In genomic region chr6:11948100-11948499, GRCm38 (mm10) we compare ENCODE assay signal across 21 mouse cellular contexts. TPM values are rescaled to one million over a fixed set of nuclear protein-coding genes. Genes with fewer than 3 reads are reported as not detected.
A peak's percentile ranks its signal among the peaks of the same experiment; 100 is the strongest.
DNase-seq lines count a peak whose midpoint lies in the region; ATAC-seq and TF ChIP-seq lines count a peak whose summit lies in the region.
"Had no signal": no experiment of that assay in that cellular context is flagged by ENCODE, and none has a peak within 500 bp of the region (broad histone marks: within the 10 kb centered on the region; RNA-seq: fewer than 3 reads in every experiment).

No protein-coding gene starts in this region.

- peak; percentile 58 for TF ChIP-seq EP300 in MEL (IDR thresholded peaks at IDR 0.05; ENCODE audit: low read depth in 1 of 2, low read length in 2 of 2)
- no peak for TF ChIP-seq EP300 in lung, postnatal 0 days (IDR thresholded peaks at IDR 0.05)

- H3K27ac ChIP-seq in MEL (ENCODE audit: control insufficient read depth, low read depth, low read length): peak overlapping the region; percentile 82
- peak overlapping the region; percentile 58 for H3K27ac ChIP-seq in liver, embryonic 13.5 days
- no peak overlapping the region for H3K27ac ChIP-seq in midbrain, embryonic 14.5 days (replicated peaks; ENCODE audit: low read depth, low read length)
- no peak overlapping the region for H3K27ac ChIP-seq in lung, postnatal 0 days (ENCODE audit: low read length)
- no peak overlapping the region for H3K27ac ChIP-seq in heart, embryonic 10.5 days
- H3K27ac ChIP-seq: embryonic facial prominence, embryonic 12.5 days; forebrain, embryonic 15.5 days; heart, embryonic 13.5 days; hindbrain, embryonic 15.5 days; kidney, embryonic 15.5 days had no signal

- H3K79me2 ChIP-seq in MEL (ENCODE audit: control insufficient read depth, insufficient read depth, low read length, poor library complexity): peaks cover 10% of the 10 kb centered on the region

- no peak overlapping the region for H3K4me3 ChIP-seq in MEL (ENCODE audit: control insufficient read depth in 1 of 2, insufficient read depth in 1 of 2, low read depth in 2 of 2, low read length in 2 of 2)
- H3K4me3 ChIP-seq in liver, embryonic 13.5 days (replicated peaks): no peak overlapping the region
- H3K4me3 ChIP-seq in midbrain, embryonic 14.5 days (replicated peaks; ENCODE audit: low read depth, low read length): no peak overlapping the region
- no peak overlapping the region for H3K4me3 ChIP-seq in lung, postnatal 0 days (ENCODE audit: low read depth, low read length)
- H3K4me3 ChIP-seq in heart, embryonic 10.5 days: no peak overlapping the region
- H3K4me3 ChIP-seq: embryonic facial prominence, embryonic 12.5 days; forebrain, embryonic 15.5 days; heart, embryonic 13.5 days; hindbrain, embryonic 15.5 days; kidney, embryonic 15.5 days had no signal

- H3K27me3 ChIP-seq in MEL (ENCODE audit: control insufficient read depth in 1 of 2, insufficient read depth in 2 of 2, low read length in 2 of 2): no peaks in the 10 kb centered on the region
- no peaks in the 10 kb centered on the region for H3K27me3 ChIP-seq in liver, embryonic 13.5 days
- H3K27me3 ChIP-seq in midbrain, embryonic 14.5 days (ENCODE audit: control insufficient read depth, insufficient read depth, low read length): no peaks in the 10 kb centered on the region
- H3K27me3 ChIP-seq in lung, postnatal 0 days (replicated peaks; ENCODE audit: insufficient read depth, low read length): no peaks in the 10 kb centered on the region
- no peaks in the 10 kb centered on the region for H3K27me3 ChIP-seq in heart, embryonic 10.5 days (ENCODE audit: insufficient read depth, poor library complexity, severe bottlenecking)
- H3K27me3 ChIP-seq: embryonic facial prominence, embryonic 12.5 days; forebrain, embryonic 15.5 days; heart, embryonic 13.5 days; hindbrain, embryonic 15.5 days; kidney, embryonic 15.5 days had no signal

- WGBS in liver, embryonic 13.5 days (ENCODE audit: insufficient replicate concordance): 7% methylated on average over 1 of the region's 1 CpGs
- WGBS in midbrain, embryonic 14.5 days: 78% methylated on average over 1 of the region's 1 CpGs
- WGBS in lung, postnatal 0 days: 92% methylated on average over 1 of the region's 1 CpGs
- WGBS in heart, embryonic 10.5 days: 91% methylated on average over 1 of the region's 1 CpGs

- H3K36me3 ChIP-seq in MEL (ENCODE audit: control insufficient read depth in 1 of 2, insufficient read depth in 2 of 2, low read length in 2 of 2): peaks cover 9 to 48% of the 10 kb centered on the region in 2 experiments
- H3K36me3 ChIP-seq in liver, embryonic 13.5 days: peaks cover 15% of the 10 kb centered on the region
- H3K36me3 ChIP-seq in midbrain, embryonic 14.5 days (ENCODE audit: control insufficient read depth, insufficient read depth, low read length): peaks cover 15% of the 10 kb centered on the region
- peaks cover 4% of the 10 kb centered on the region; the same call in 1 of the 2 replicates for H3K36me3 ChIP-seq in lung, postnatal 0 days (ENCODE audit: insufficient read depth, low read length)
- peaks cover 31% of the 10 kb centered on the region for H3K36me3 ChIP-seq in heart, embryonic 10.5 days
- H3K36me3 ChIP-seq: hindbrain, embryonic 15.5 days had no signal

- TF ChIP-seq RAD21 in MEL (IDR thresholded peaks at IDR 0.05; ENCODE audit: low read depth, low read length): no peak

- H3K4me1 ChIP-seq in MEL (ENCODE audit: control insufficient read depth in 1 of 2, insufficient read depth in 2 of 2, low read length in 2 of 2): peaks cover 20 to 22% of the 10 kb centered on the region in 2 experiments
- H3K4me1 ChIP-seq in liver, embryonic 13.5 days (replicated peaks): peaks cover 32% of the 10 kb centered on the region
- no peaks in the 10 kb centered on the region for H3K4me1 ChIP-seq in midbrain, embryonic 14.5 days (ENCODE audit: control insufficient read depth, insufficient read depth, low read length)
- no peaks in the 10 kb centered on the region for H3K4me1 ChIP-seq in lung, postnatal 0 days (ENCODE audit: insufficient read depth, low read depth, low read length)
- H3K4me1 ChIP-seq in heart, embryonic 10.5 days: no peaks in the 10 kb centered on the region; the same call in 1 of the 2 replicates
- H3K4me1 ChIP-seq: embryonic facial prominence, embryonic 12.5 days; forebrain, embryonic 15.5 days; hindbrain, embryonic 15.5 days; kidney, embryonic 15.5 days had no signal

- peak; percentile 53; the same call in 1 of the 2 replicates for ATAC-seq in erythroblast, adult 5-6 weeks (replicated peaks; ENCODE audit: low FRiP score, poor library complexity, severe bottlenecking)
- peak; percentile 91 for ATAC-seq in liver, embryonic 13.5 days (ENCODE audit: low read depth)
- ATAC-seq in midbrain, embryonic 14.5 days (ENCODE audit: low FRiP score, low TSS enrichment): no peak
- ATAC-seq in lung, postnatal 0 days: no peak
- ATAC-seq: forebrain, embryonic 15.5 days; intestine, embryonic 16.5 days; midbrain, embryonic 16.5 days had no signal

- no peak for TF ChIP-seq CTCF in MEL (IDR thresholded peaks at IDR 0.05 in 2 of 3, conservative IDR thresholded peaks at IDR 0.05 in 1 of 3; ENCODE audit: control insufficient read depth in 1 of 3, insufficient read depth in 1 of 3, low read depth in 2 of 3, low read length in 3 of 3, poor library complexity in 1 of 3, severe bottlenecking in 1 of 3)
- TF ChIP-seq CTCF in lung, postnatal 0 days (IDR thresholded peaks at IDR 0.05): no peak

- no peak for TF ChIP-seq POLR2A in MEL (IDR thresholded peaks at IDR 0.05; ENCODE audit: control insufficient read depth in 1 of 2, insufficient read depth in 1 of 2, low read depth in 1 of 2, low read length in 2 of 2, poor library complexity in 1 of 2)

- no peaks in the 10 kb centered on the region for H3K9me3 ChIP-seq in MEL (replicated peaks; ENCODE audit: insufficient read depth, low read length)
- no peaks in the 10 kb centered on the region for H3K9me3 ChIP-seq in liver, embryonic 13.5 days (replicated peaks)
- no peaks in the 10 kb centered on the region for H3K9me3 ChIP-seq in midbrain, embryonic 14.5 days (ENCODE audit: control insufficient read depth, low read length)
- H3K9me3 ChIP-seq in lung, postnatal 0 days (ENCODE audit: low read length): no peaks in the 10 kb centered on the region
- H3K9me3 ChIP-seq in heart, embryonic 10.5 days: no peaks in the 10 kb centered on the region
- H3K9me3 ChIP-seq: embryonic facial prominence, embryonic 12.5 days; forebrain, embryonic 15.5 days; heart, embryonic 13.5 days; hindbrain, embryonic 15.5 days; kidney, embryonic 15.5 days had no signal

- no peak overlapping the region for H3K9ac ChIP-seq in MEL (ENCODE audit: control insufficient read depth, low read depth, low read length, poor library complexity, severe bottlenecking)
- H3K9ac ChIP-seq in liver, embryonic 13.5 days: no peak overlapping the region
- H3K9ac ChIP-seq in midbrain, embryonic 14.5 days (replicated peaks; ENCODE audit: low read length): no peak overlapping the region
- no peak overlapping the region for H3K9ac ChIP-seq in lung, postnatal 0 days (replicated peaks; ENCODE audit: low read depth)
- H3K9ac ChIP-seq: embryonic facial prominence, embryonic 12.5 days; forebrain, embryonic 15.5 days; heart, embryonic 13.5 days; hindbrain, embryonic 15.5 days; kidney, embryonic 15.5 days had no signal

- DNase-seq in 416B (ENCODE audit: low read depth): peak; percentile 48
- peak; percentile 87 for DNase-seq in MEL (ENCODE audit: low read depth, low spot score)
- DNase-seq in liver, embryonic 13.5 days: peak; percentile 18
- no peak for DNase-seq in midbrain, embryonic 14.5 days
- DNase-seq in layer of hippocampus, adult 11-12 months (ENCODE audit: low spot score): no peak
- no peak for DNase-seq in lung, postnatal 0 days (ENCODE audit: low spot score)
- DNase-seq in heart, embryonic 10.5 days (ENCODE audit: low spot score): no peak
- DNase-seq: adrenal gland, postnatal 36 days; cerebellum, adult 9-11 months; gastrocnemius, postnatal 36 days; heart, postnatal 36 days; right cerebral cortex, adult 18-20 months; thymus, postnatal 4 days had no signal

- H3K4me2 ChIP-seq in liver, embryonic 13.5 days: no peak overlapping the region
- no peak overlapping the region for H3K4me2 ChIP-seq in midbrain, embryonic 14.5 days (ENCODE audit: low read length)
- H3K4me2 ChIP-seq in lung, postnatal 0 days (replicated peaks; ENCODE audit: low read depth, low read length): no peak overlapping the region
- H3K4me2 ChIP-seq: embryonic facial prominence, embryonic 12.5 days; forebrain, embryonic 15.5 days; heart, embryonic 13.5 days; hindbrain, embryonic 15.5 days; kidney, embryonic 15.5 days had no signal

TF ChIP-seq in MEL, 35 proteins besides CTCF, POLR2A, EP300 and RAD21 (continues in another document):
- TF ChIP-seq BHLHE40 (IDR thresholded peaks at IDR 0.05; ENCODE audit: borderline replicate concordance, low read depth, low read length) (no peak), ZC3H11A (IDR thresholded peaks at IDR 0.05; ENCODE audit: low read depth, low read length) (no peak), ZNF384 (IDR thresholded peaks at IDR 0.05; ENCODE audit: low read depth, low read length) (no peak), MYB (IDR thresholded peaks at IDR 0.05; ENCODE audit: low read depth, low read length) (no peak)

RNA-seq across cellular contexts. Expression of gene Phf14, which starts 40.5 kb away (rescaled TPM):
- total RNA-seq in MEL (2012; rRNA removed): 23.1 and 25.7 TPM in 2 replicates
- 10 to 100 TPM; 29.6 to 58.7 TPM for polyA plus RNA-seq in MEL (2012; ENCODE audit: insufficient read depth in 1 of 2, insufficient read length in 2 of 2, low read depth in 1 of 2, low replicate concordance in 2 of 2, missing spikeins in 1 of 2)
- 13.3 and 34.3 TPM in 2 replicates for total RNA-seq in erythroblast, adult 5-6 weeks (2015; ENCODE audit: low replicate concordance)
- total RNA-seq in erythroblast, adult 5-6 weeks (2017; ENCODE audit: low replicate concordance): 13.2 and 24.4 TPM in 2 replicates
- polyA plus RNA-seq in liver, embryonic 13.5 days (2015; fragmentation: Nextera tagmentation; extraction: Ambion mirVana): 21.3 and 21.6 TPM in 2 replicates
- polyA plus RNA-seq in midbrain, embryonic 14.5 days (2014; fragmentation: Nextera tagmentation; extraction: Ambion mirVana): 124 and 133 TPM in 2 replicates
- polyA plus RNA-seq in lung, postnatal 0 days (2015; fragmentation: Nextera tagmentation; extraction: Ambion mirVana): 50.0 and 54.2 TPM in 2 replicates
- 42.1 and 48.5 TPM in 2 replicates for polyA plus RNA-seq in heart, embryonic 10.5 days (2016; fragmentation: Nextera tagmentation; extraction: Ambion mirVana)

RNA-seq across cellular contexts. Expression of gene Ndufa4, which starts 40.8 kb away (rescaled TPM):
- total RNA-seq in MEL (2012; rRNA removed): 499 and 529 TPM in 2 replicates
- polyA plus RNA-seq in MEL (2012; ENCODE audit: insufficient read depth in 1 of 2, insufficient read length in 2 of 2, low read depth in 1 of 2, low replicate concordance in 2 of 2, missing spikeins in 1 of 2): 100 to 1,000 TPM in 1 of 2 experiments, not detected in 1; 472 TPM
- total RNA-seq in erythroblast, adult 5-6 weeks (2015; ENCODE audit: low replicate concordance): 182 and 200 TPM in 2 replicates
- 79.7 and 129 TPM in 2 replicates for total RNA-seq in erythroblast, adult 5-6 weeks (2017; ENCODE audit: low replicate concordance)
- 582 and 608 TPM in 2 replicates for polyA plus RNA-seq in liver, embryonic 13.5 days (2015; fragmentation: Nextera tagmentation; extraction: Ambion mirVana)
- polyA plus RNA-seq in midbrain, embryonic 14.5 days (2014; fragmentation: Nextera tagmentation; extraction: Ambion mirVana): 1,018 and 1,295 TPM in 2 replicates
- polyA plus RNA-seq in lung, postnatal 0 days (2015; fragmentation: Nextera tagmentation; extraction: Ambion mirVana): 696 and 778 TPM in 2 replicates
- 1,053 and 1,373 TPM in 2 replicates for polyA plus RNA-seq in heart, embryonic 10.5 days (2016; fragmentation: Nextera tagmentation; extraction: Ambion mirVana)

Comparison
In these comparisons a context has a peak if more than half of its experiments do, and no peak if none do; other contexts are left out.
1. DNase-seq: peak in 416B (single experiment), MEL (single experiment) and liver, embryonic 13.5 days (single experiment); none in midbrain, embryonic 14.5 days (single experiment), layer of hippocampus, adult 11-12 months (single experiment), lung, postnatal 0 days (single experiment) and heart, embryonic 10.5 days (single experiment).
2. H3K27ac ChIP-seq: peak in MEL (single experiment) and liver, embryonic 13.5 days (single experiment); none in midbrain, embryonic 14.5 days (single experiment), lung, postnatal 0 days (single experiment) and heart, embryonic 10.5 days (single experiment).
3. ATAC-seq: peak in erythroblast, adult 5-6 weeks (single experiment) and liver, embryonic 13.5 days (single experiment); none in midbrain, embryonic 14.5 days (single experiment) and lung, postnatal 0 days (single experiment).